Mouse (Mus musculus): ENCODE data around the gene Mrpl45. TPM values are rescaled to one million over a fixed set of nuclear protein-coding genes. Genes with fewer than 3 reads are reported as not detected.
"Not testable (repeated sequence)": the region's sequence is repeated elsewhere in the genome, so short reads cannot be mapped to it uniquely, and the experiment has no call there.

Gene Mrpl45
- polyA plus RNA-seq, 1 experiment from 2014 or later = 37.8 TPM

- ATAC-seq (ENCODE audit: low read depth); H3K9me3 ChIP-seq (ENCODE audit: control insufficient read depth, low read length); H3K4me2 ChIP-seq (ENCODE audit: low read depth, low read length); H3K4me1 ChIP-seq (ENCODE audit: control insufficient read depth, insufficient read depth, low read length); H3K27ac ChIP-seq (replicated peaks; ENCODE audit: low read depth, low read length); H3K36me3 ChIP-seq (ENCODE audit: control insufficient read depth, insufficient read depth, low read length); H3K4me3 ChIP-seq (ENCODE audit: low read depth, low read length); H3K9ac ChIP-seq (ENCODE audit: low read depth, low read length); H3K27me3 ChIP-seq (replicated peaks; ENCODE audit: control insufficient read depth, insufficient read depth, low read length): not testable (repeated sequence)
- peak; percentile 76 for DNase-seq (ENCODE audit: low spot score)
- WGBS = 12% methylated on average over 4 of the region's 6 CpGs
Measured at GRCm38 (mm10) chr11:97357663-97358062, 42.1 kb downstream of the Mrpl45 start.

- ATAC-seq (ENCODE audit: low read depth) (peak; percentile 97), DNase-seq (ENCODE audit: low spot score) (peak; percentile 96)
- no peaks in the 10 kb centered on the region for H3K36me3 ChIP-seq (ENCODE audit: control insufficient read depth, insufficient read depth, low read length)
- peak within 1 kb of the TSS; percentile 97 for H3K9ac ChIP-seq (ENCODE audit: low read depth, low read length)
- 5% methylated on average over 11 of the region's 81 CpGs for WGBS
- H3K4me2 ChIP-seq (ENCODE audit: low read depth, low read length) = peak within 1 kb of the TSS; percentile 80
- H3K9me3 ChIP-seq (ENCODE audit: control insufficient read depth, low read length) = no peaks in the 10 kb centered on the region
- peak within 1 kb of the TSS; percentile 88 for H3K27ac ChIP-seq (replicated peaks; ENCODE audit: low read depth, low read length)
- peaks cover 21% of the 10 kb centered on the region for H3K4me1 ChIP-seq (ENCODE audit: control insufficient read depth, insufficient read depth, low read length)
- H3K4me3 ChIP-seq (ENCODE audit: low read depth, low read length) = peak within 1 kb of the TSS; percentile 75
- no peaks in the 10 kb centered on the region for H3K27me3 ChIP-seq (replicated peaks; ENCODE audit: control insufficient read depth, insufficient read depth, low read length)
Measured at GRCm38 (mm10) chr11:97361948-97362648, 46.6 kb downstream of the Mrpl45 start, which contains the start of gene Socs7. Gene Socs7, plus strand, starts transcription at chr11:97362551.

- no peak; the same call in 1 of the 2 replicates for ATAC-seq (ENCODE audit: low read depth)
Measured at GRCm38 (mm10) chr11:97362649-97362942, 47.1 kb downstream of the Mrpl45 start.

GRCm38 (mm10) chr11:97362943-97363643 lies 47.6 kb downstream of the Mrpl45 start:
- Histone ChIP-seq H3K36me3 (ENCODE audit: control insufficient read depth, insufficient read depth, low read length) (no peaks in the 10 kb centered on the region), H3K27ac (replicated peaks; ENCODE audit: low read depth, low read length) (peak overlapping the region; percentile 77), H3K4me1 (ENCODE audit: control insufficient read depth, insufficient read depth, low read length) (peaks cover 21% of the 10 kb centered on the region), H3K9me3 (ENCODE audit: control insufficient read depth, low read length) (no peaks in the 10 kb centered on the region), H3K9ac (ENCODE audit: low read depth, low read length) (peak overlapping the region; percentile 97), H3K4me2 (ENCODE audit: low read depth, low read length) (peak overlapping the region; percentile 80), H3K27me3 (replicated peaks; ENCODE audit: control insufficient read depth, insufficient read depth, low read length) (no peaks in the 10 kb centered on the region), H3K4me3 (ENCODE audit: low read depth, low read length) (peak overlapping the region; percentile 75)
- peak; percentile 13; the same call in 1 of the 2 replicates for ATAC-seq (ENCODE audit: low read depth)
- no peak for DNase-seq (ENCODE audit: low spot score)
- WGBS = under 1% methylated on average over 27 of the region's 49 CpGs

More at GRCm38 (mm10) chr11:97362649-97362942, 47.1 kb downstream of the Mrpl45 start:
- H3K36me3 ChIP-seq (ENCODE audit: control insufficient read depth, insufficient read depth, low read length) = no peaks in the 10 kb centered on the region
- no peaks in the 10 kb centered on the region for H3K27me3 ChIP-seq (replicated peaks; ENCODE audit: control insufficient read depth, insufficient read depth, low read length)
- peak overlapping the region; percentile 77 for H3K27ac ChIP-seq (replicated peaks; ENCODE audit: low read depth, low read length)
- no peak for DNase-seq (ENCODE audit: low spot score)
- WGBS = 0% methylated on average over 5 of the region's 39 CpGs
- H3K4me3 ChIP-seq (ENCODE audit: low read depth, low read length) = peak overlapping the region; percentile 75
- peak overlapping the region; percentile 97 for H3K9ac ChIP-seq (ENCODE audit: low read depth, low read length)
- peaks cover 21% of the 10 kb centered on the region for H3K4me1 ChIP-seq (ENCODE audit: control insufficient read depth, insufficient read depth, low read length)
- no peaks in the 10 kb centered on the region for H3K9me3 ChIP-seq (ENCODE audit: control insufficient read depth, low read length)
- peak overlapping the region; percentile 80 for H3K4me2 ChIP-seq (ENCODE audit: low read depth, low read length)

- no peak for DNase-seq (ENCODE audit: low spot score)
- no peaks in the 10 kb centered on the region for H3K27me3 ChIP-seq (replicated peaks; ENCODE audit: control insufficient read depth, insufficient read depth, low read length)
- 0 out of 2 replicates have a peak, but pooled peaks cover 2% of the 10 kb centered on the region for H3K36me3 ChIP-seq (ENCODE audit: control insufficient read depth, insufficient read depth, low read length)
- no peak overlapping the region for H3K27ac ChIP-seq (replicated peaks; ENCODE audit: low read depth, low read length)
- peak overlapping the region; percentile 80 for H3K4me2 ChIP-seq (ENCODE audit: low read depth, low read length)
- H3K9me3 ChIP-seq (ENCODE audit: control insufficient read depth, low read length) = no peaks in the 10 kb centered on the region
- H3K4me1 ChIP-seq (ENCODE audit: control insufficient read depth, insufficient read depth, low read length) = peaks cover 21% of the 10 kb centered on the region
- H3K9ac ChIP-seq (ENCODE audit: low read depth, low read length) = peak overlapping the region; percentile 97
- WGBS = 2% methylated on average over 7 of the region's 7 CpGs
- peak overlapping the region; percentile 75 for H3K4me3 ChIP-seq (ENCODE audit: low read depth, low read length)
- ATAC-seq (ENCODE audit: low read depth) = no peak
Measured at GRCm38 (mm10) chr11:97363644-97363995, 48.1 kb downstream of the Mrpl45 start.

GRCm38 (mm10) chr11:97365556-97365955 lies 50.0 kb downstream of the Mrpl45 start:
- Histone ChIP-seq H3K9ac (ENCODE audit: low read depth, low read length) (0 out of 2 replicates have a peak overlapping the region, but pooled peaks have one; percentile 5), H3K4me1 (ENCODE audit: control insufficient read depth, insufficient read depth, low read length) (peaks cover 21% of the 10 kb centered on the region), H3K27ac (replicated peaks; ENCODE audit: low read depth, low read length) (no peak overlapping the region), H3K27me3 (replicated peaks; ENCODE audit: control insufficient read depth, insufficient read depth, low read length) (no peaks in the 10 kb centered on the region), H3K4me2 (ENCODE audit: low read depth, low read length) (peak overlapping the region; percentile 80), H3K36me3 (ENCODE audit: control insufficient read depth, insufficient read depth, low read length) (0 out of 2 replicates have a peak, but pooled peaks cover 3% of the 10 kb centered on the region), H3K9me3 (ENCODE audit: control insufficient read depth, low read length) (no peaks in the 10 kb centered on the region), H3K4me3 (ENCODE audit: low read depth, low read length) (no peak overlapping the region)
- DNase-seq (ENCODE audit: low spot score) (no peak), ATAC-seq (ENCODE audit: low read depth) (no peak)
- WGBS = 50% methylated on average over 1 of the region's 1 CpGs

GRCm38 (mm10) chr11:97368501-97368900 lies 53.0 kb downstream of the Mrpl45 start:
- peaks cover 23% of the 10 kb centered on the region for H3K4me1 ChIP-seq (ENCODE audit: control insufficient read depth, insufficient read depth, low read length)

GRCm38 (mm10) chr11:97370329-97371091 lies 55.0 kb downstream of the Mrpl45 start:
- DNase-seq (ENCODE audit: low spot score) (no peak), ATAC-seq (ENCODE audit: low read depth) (no peak)
- no peaks in the 10 kb centered on the region for H3K9me3 ChIP-seq (ENCODE audit: control insufficient read depth, low read length)
- H3K27ac ChIP-seq (replicated peaks; ENCODE audit: low read depth, low read length) = no peak overlapping the region; the same call in 1 of the 2 replicates
- H3K36me3 ChIP-seq (ENCODE audit: control insufficient read depth, insufficient read depth, low read length) = peaks cover 16% of the 10 kb centered on the region
- no peak overlapping the region for H3K4me3 ChIP-seq (ENCODE audit: low read depth, low read length)
- no peak overlapping the region for H3K4me2 ChIP-seq (ENCODE audit: low read depth, low read length)
- no peaks in the 10 kb centered on the region for H3K27me3 ChIP-seq (replicated peaks; ENCODE audit: control insufficient read depth, insufficient read depth, low read length)
- WGBS = 73% methylated on average over 7 of the region's 7 CpGs
- no peak overlapping the region for H3K9ac ChIP-seq (ENCODE audit: low read depth, low read length)
- peaks cover 6% of the 10 kb centered on the region; the same call in 1 of the 2 replicates for H3K4me1 ChIP-seq (ENCODE audit: control insufficient read depth, insufficient read depth, low read length)

More at GRCm38 (mm10) chr11:97368501-97368900, 53.0 kb downstream of the Mrpl45 start:
- Histone ChIP-seq H3K4me3 (ENCODE audit: low read depth, low read length) (no peak overlapping the region), H3K9ac (ENCODE audit: low read depth, low read length) (no peak overlapping the region), H3K9me3 (ENCODE audit: control insufficient read depth, low read length) (no peaks in the 10 kb centered on the region), H3K4me2 (ENCODE audit: low read depth, low read length) (no peak overlapping the region), H3K27ac (replicated peaks; ENCODE audit: low read depth, low read length) (no peak overlapping the region), H3K36me3 (ENCODE audit: control insufficient read depth, insufficient read depth, low read length) (peaks cover 3% of the 10 kb centered on the region; the same call in 1 of the 2 replicates), H3K27me3 (replicated peaks; ENCODE audit: control insufficient read depth, insufficient read depth, low read length) (no peaks in the 10 kb centered on the region)
- ATAC-seq (ENCODE audit: low read depth) (no peak), DNase-seq (ENCODE audit: low spot score) (no peak)
- 72% methylated on average over 5 of the region's 5 CpGs for WGBS

Data from embryonic facial prominence, embryonic 14.5 days (tissue).